Mouse (Mus musculus) liver, adult (tissue): Measurements from ENCODE around the gene Olfr56.

ENCODE experiments used
- GATA4 ChIP-seq: IDR thresholded peaks from 2 replicates; pipeline ENCODE4 v1.6.1; 2014; ENCODE audit warnings: mild to moderate bottlenecking, low read length; ENCODE audit not compliant: insufficient replicate concordance

The Olfr56 gene

DNA sequence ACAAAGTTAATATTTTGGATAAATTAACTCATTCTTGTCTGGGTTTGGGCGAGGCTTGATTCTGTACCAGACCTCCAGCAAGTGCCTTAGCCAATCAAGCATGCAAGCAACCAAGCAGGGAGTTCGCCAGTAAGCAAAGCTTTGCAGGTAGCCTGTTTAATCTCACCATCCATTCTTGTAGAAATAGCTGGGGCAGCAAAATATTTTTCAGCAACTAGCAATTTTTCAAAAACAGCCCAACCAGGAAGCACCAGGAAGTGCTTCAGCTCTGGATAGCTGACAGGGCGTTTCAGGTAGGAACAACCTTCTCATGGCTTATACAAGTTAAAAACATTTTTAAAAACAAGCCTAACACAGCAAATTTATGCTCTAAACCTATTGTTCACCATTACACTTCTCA, 103.2 kb downstream of the Olfr56 start:
- TF ChIP-seq GATA4: no peak

DNA sequence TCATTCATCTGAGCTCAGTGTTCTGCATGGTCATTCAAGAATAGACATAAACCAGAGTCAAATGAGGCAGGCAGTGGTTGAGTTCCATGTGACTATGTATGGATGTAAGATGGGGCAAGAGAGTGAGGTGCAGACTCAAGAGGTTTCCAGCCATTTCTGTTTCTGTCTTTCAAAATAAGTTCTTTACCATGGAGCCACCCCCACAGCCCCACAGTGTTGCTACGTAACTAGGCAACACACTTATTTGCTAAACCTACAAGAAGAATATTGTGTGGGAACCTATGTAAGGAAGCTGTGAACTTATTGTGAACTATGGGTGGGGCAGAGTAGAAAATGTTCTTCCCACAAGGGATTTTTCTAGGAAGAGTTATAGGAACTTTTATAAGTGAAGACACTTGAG, 104.5 kb downstream of the Olfr56 start:
- TF ChIP-seq GATA4: no peak

- TF ChIP-seq GATA4: no peak
These were observed 105.1 kb downstream of the Olfr56 start for GRCm38 (mm10) chr11:49083808-49084207.

- no peak for TF ChIP-seq GATA4
These were observed 105.7 kb downstream of the Olfr56 start for GRCm38 (mm10) chr11:49084385-49084784.

- TF ChIP-seq GATA4: no peak
These were observed 106.2 kb downstream of the Olfr56 start for GRCm38 (mm10) chr11:49084875-49085274.

- TF ChIP-seq GATA4: no peak
These were observed 108.2 kb downstream of the Olfr56 start for GRCm38 (mm10) chr11:49086858-49087361.

DNA sequence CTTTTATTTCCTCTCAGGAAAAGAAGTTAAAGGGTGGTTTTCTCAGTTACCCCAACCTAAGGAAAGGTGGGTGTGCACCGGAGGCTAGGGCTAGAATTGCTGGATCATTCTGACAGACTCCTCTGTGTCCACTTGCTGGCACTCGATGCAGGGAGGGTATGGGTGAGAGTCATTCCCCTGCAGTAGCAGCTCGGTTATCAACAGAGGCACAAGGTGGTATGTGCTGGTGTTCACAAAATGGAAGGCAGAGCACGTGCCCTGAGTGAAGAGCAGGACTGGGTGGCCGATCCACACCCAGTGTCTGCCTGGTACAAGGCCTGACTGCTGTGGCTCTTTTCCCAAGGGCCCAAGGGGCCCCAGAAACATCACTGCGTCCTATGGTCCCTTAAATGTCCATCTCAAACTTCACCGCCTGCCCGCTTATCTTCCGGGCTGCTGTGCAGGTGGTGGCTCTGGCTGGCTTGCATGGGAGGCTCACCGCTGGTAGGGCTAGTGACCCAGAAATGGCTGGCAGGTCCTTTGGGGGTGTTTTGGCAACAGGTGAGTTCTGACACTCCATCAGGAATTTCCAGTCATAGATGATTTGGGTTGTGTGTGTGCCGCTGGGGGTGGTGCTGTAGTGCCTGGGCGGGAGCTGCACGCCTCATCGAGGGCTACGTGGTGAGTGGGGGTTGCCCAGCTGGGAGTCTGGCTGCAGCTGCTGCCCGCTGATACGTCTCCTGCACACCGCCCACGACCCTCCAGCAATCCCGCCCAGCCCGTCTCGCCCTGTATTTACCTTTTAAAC, 109.3 kb downstream of the Olfr56 start:
- TF ChIP-seq GATA4: no peak

GRCm38 (mm10) chr11:49088990-49089652, 110.4 kb downstream of the Olfr56 start:
- TF ChIP-seq GATA4: no peak

DNA sequence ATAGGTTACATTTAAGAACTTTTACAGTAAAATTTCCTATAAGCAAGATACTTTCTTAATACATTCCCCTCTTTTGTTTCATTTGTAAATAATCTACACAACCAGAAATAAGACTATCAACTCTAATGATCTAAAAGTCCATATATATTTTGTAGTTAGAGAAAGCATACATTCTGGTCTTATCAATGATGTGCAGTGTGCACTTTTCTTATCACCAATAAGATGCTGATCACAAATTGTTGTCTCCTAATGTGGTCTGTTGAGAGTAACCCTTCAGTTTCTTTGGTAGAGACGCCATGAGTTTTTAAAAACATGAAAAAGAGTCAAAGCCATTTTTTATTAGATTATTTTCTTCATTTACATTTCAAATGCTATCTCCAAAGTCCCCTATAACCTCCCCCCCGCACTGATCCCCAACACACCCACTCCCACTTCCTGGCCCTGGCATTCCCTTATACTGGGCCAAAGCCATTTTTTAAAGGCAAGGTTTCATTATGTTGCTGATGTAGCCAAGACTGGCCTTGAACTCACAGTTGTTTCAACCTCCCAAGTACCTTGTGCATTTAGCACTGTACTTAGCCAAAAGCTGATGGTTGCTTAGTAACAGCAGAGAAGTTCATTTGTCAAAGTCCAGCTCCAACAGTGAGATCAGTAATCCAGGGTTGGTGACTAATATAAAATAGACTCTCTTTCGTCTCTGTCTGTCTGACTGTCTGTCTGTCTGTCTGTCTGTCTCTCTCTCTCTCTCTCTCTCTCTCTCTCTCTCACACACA, 111.2 kb downstream of the Olfr56 start:
- no peak for TF ChIP-seq GATA4

GRCm38 (mm10) chr11:49090551-49090950, 111.9 kb downstream of the Olfr56 start:
- no peak for TF ChIP-seq GATA4

DNA sequence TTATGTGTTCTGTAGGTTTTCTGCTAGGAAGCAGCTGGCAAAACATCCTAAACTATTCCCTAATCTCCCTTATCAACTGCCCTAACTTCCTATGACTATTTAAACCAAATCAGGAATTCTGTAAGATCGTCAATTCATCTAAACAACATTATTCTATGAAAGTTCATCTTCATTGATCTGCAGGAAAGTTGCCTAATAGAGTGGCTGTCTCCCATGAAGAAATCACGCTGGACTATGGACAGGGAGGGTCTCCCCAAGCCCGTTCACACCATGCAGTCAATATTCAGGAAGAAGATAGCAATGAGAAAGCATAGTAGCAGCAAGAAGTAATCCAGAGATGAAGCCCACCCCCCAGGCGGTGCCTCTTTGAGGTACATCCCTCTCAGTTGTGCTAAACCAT, 112.5 kb downstream of the Olfr56 start:
- TF ChIP-seq GATA4: 0 out of 2 replicates have a peak, but pooled peaks have one; percentile 15

GRCm38 (mm10) chr11:49092053-49092586, 113.4 kb downstream of the Olfr56 start:
- no peak for TF ChIP-seq GATA4

GRCm38 (mm10) chr11:49092786-49093185, 114.1 kb downstream of the Olfr56 start:
- TF ChIP-seq GATA4: no peak

DNA sequence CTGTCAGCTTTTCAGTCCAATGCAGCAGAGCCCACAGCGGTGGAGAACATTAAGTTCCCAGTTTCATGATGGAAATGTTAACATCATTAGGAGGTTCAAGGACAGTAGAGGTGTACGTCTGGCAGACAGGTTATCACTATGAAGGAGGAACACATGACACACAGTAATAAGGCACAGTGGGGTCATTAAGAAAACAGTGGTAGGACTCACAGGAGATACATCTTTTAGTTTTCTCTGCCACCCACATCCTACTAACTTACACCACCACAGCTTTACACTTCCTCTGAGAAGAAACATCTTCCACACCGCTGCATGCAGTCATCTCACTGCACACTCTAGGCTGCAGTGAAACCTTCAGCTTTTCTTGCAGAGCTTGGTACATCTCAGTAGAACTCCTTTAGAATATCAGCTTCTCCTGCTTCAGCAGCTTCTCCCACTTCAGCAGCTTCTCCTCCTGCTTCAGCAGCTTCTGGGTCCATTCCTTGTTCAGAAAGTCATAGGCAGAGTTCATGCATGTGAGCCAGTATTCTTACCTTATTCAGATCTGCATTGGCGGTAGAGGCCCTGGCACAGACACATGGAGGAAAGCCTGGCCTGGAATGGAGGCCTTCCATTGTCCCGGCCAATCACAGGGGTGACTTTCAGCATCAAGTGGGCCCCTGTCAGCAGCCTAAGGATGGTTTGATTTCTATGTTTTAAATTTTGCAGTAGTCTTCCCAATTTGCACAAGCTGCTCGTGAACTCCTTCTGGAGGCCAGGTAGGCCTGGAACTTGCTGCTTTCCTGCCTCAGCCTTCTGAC, 115.4 kb downstream of the Olfr56 start:
- no peak for TF ChIP-seq GATA4
